Mouse (Mus musculus): ENCODE measurements around the gene Prkg1.

The Prkg1 gene

GRCm38 (mm10) chr19:31073959-31074716 is 690.7 kb downstream of the Prkg1 start:
- peak in 1 of 2 experiments; percentile 16 for DNase-seq (ENCODE audit: low spot score in 2 of 2)

- no peak for DNase-seq (ENCODE audit: low spot score in 2 of 2)
Observed at GRCm38 (mm10) chr19:31065206-31065781, 699.5 kb downstream of the Prkg1 start.

GRCm38 (mm10) chr19:31064740-31065139 is 700.1 kb downstream of the Prkg1 start:
- no peak for DNase-seq (ENCODE audit: low spot score in 2 of 2)

GRCm38 (mm10) chr19:31046601-31047000 is 718.2 kb downstream of the Prkg1 start:
- no peak for DNase-seq (ENCODE audit: low spot score in 2 of 2)

- DNase-seq (ENCODE audit: low spot score in 2 of 2), result no peak
Observed at GRCm38 (mm10) chr19:31040948-31041847, 723.6 kb downstream of the Prkg1 start.

- no peak for DNase-seq (ENCODE audit: low spot score in 2 of 2)
Observed at GRCm38 (mm10) chr19:31038951-31039350, 725.9 kb downstream of the Prkg1 start.

- no peak for DNase-seq (ENCODE audit: low spot score in 2 of 2)
Observed at GRCm38 (mm10) chr19:31031596-31031995, 733.2 kb downstream of the Prkg1 start.

- DNase-seq (ENCODE audit: low spot score in 2 of 2), result no peak
Observed at GRCm38 (mm10) chr19:31026797-31027196, 738.0 kb downstream of the Prkg1 start.

GRCm38 (mm10) chr19:31011528-31012133 is 753.2 kb downstream of the Prkg1 start:
- no peak for DNase-seq (ENCODE audit: low spot score in 2 of 2)

GRCm38 (mm10) chr19:30998572-30998971 is 766.3 kb downstream of the Prkg1 start:
- no peak for DNase-seq (ENCODE audit: low spot score in 2 of 2)

GRCm38 (mm10) chr19:30990390-30990789 is 774.4 kb downstream of the Prkg1 start:
- no peak for DNase-seq (ENCODE audit: low spot score in 2 of 2)

GRCm38 (mm10) chr19:30982436-30982835 is 782.4 kb downstream of the Prkg1 start:
- DNase-seq (ENCODE audit: low spot score in 2 of 2), result no peak

GRCm38 (mm10) chr19:30978096-30978495 is 786.7 kb downstream of the Prkg1 start:
- DNase-seq (ENCODE audit: low spot score in 2 of 2), result no peak

GRCm38 (mm10) chr19:30950610-30951009 is 814.2 kb downstream of the Prkg1 start:
- DNase-seq (ENCODE audit: low spot score in 2 of 2), result no peak

GRCm38 (mm10) chr19:30948202-30948601 is 816.6 kb downstream of the Prkg1 start:
- DNase-seq (ENCODE audit: low spot score in 2 of 2), result no peak

- no peak for DNase-seq (ENCODE audit: low spot score in 2 of 2)
Observed at GRCm38 (mm10) chr19:30942369-30942992, 822.4 kb downstream of the Prkg1 start.

- no peak for DNase-seq (ENCODE audit: low spot score in 2 of 2)
Observed at GRCm38 (mm10) chr19:30938058-30938457, 826.8 kb downstream of the Prkg1 start.

- peak in 1 of 2 experiments; percentile 11 for DNase-seq (ENCODE audit: low spot score in 2 of 2)
Observed at GRCm38 (mm10) chr19:30931469-30932192, 833.2 kb downstream of the Prkg1 start.

- DNase-seq (ENCODE audit: low spot score in 2 of 2), result no peak
Observed at GRCm38 (mm10) chr19:30924032-30924431, 840.8 kb downstream of the Prkg1 start.

GRCm38 (mm10) chr19:30902290-30902689 is 862.5 kb downstream of the Prkg1 start:
- no peak for DNase-seq (ENCODE audit: low spot score in 2 of 2)

- no peak for DNase-seq (ENCODE audit: low spot score in 2 of 2)
Observed at GRCm38 (mm10) chr19:30901025-30901424, 863.8 kb downstream of the Prkg1 start.

Measured in frontal cortex, postnatal 36 days (tissue).